Comparison of ENCODE assay signal across 21 mouse cellular contexts in genomic region chr13:25023129-25023528, GRCm38 (mm10). TPM values are rescaled to one million over a fixed set of nuclear protein-coding genes. Genes with fewer than 3 reads are reported as not detected.
DNase-seq lines count a peak whose midpoint lies in the region; ATAC-seq and TF ChIP-seq lines count a peak whose summit lies in the region.
"Had no signal": no experiment of that assay in that cellular context is flagged by ENCODE, and none has a peak within 500 bp of the region (broad histone marks: within the 10 kb centered on the region; RNA-seq: fewer than 3 reads in every experiment).

No protein-coding gene starts in this region.

- peaks cover 11% of the 10 kb centered on the region for H3K4me1 ChIP-seq in heart, embryonic 10.5 days
- peaks cover 3 to 18% of the 10 kb centered on the region in 2 experiments; a peak in 3 of 4 replicates for H3K4me1 ChIP-seq in MEL (ENCODE audit: control insufficient read depth in 1 of 2, insufficient read depth in 2 of 2, low read length in 2 of 2)
- H3K4me1 ChIP-seq in forebrain, embryonic 16.5 days (replicated peaks; ENCODE audit: control insufficient read depth, insufficient read depth, low read length) = peaks cover 17% of the 10 kb centered on the region
- H3K4me1 ChIP-seq in forebrain, embryonic 10.5 days = peaks cover 20% of the 10 kb centered on the region

- H3K9ac ChIP-seq in MEL (ENCODE audit: control insufficient read depth, low read depth, low read length, poor library complexity, severe bottlenecking) = peak overlapping the region; percentile 24; the same call in 1 of the 2 replicates
- H3K9ac ChIP-seq in forebrain, embryonic 16.5 days (replicated peaks; ENCODE audit: low read depth, low read length) = no peak overlapping the region

- TF ChIP-seq POLR2A in MEL (IDR thresholded peaks at IDR 0.05; ENCODE audit: control insufficient read depth in 1 of 2, insufficient read depth in 1 of 2, low read depth in 1 of 2, low read length in 2 of 2, poor library complexity in 1 of 2) = no peak

- TF ChIP-seq EP300 in MEL (IDR thresholded peaks at IDR 0.05; ENCODE audit: low read depth in 1 of 2, low read length in 2 of 2) = 0 out of 4 replicates have a peak, but pooled peaks of 1 of the 2 experiments have one; percentile 18

- H3K4me3 ChIP-seq in heart, embryonic 10.5 days = no peak overlapping the region
- H3K4me3 ChIP-seq in MEL (ENCODE audit: control insufficient read depth in 1 of 2, insufficient read depth in 1 of 2, low read depth in 2 of 2, low read length in 2 of 2) = peak overlapping the region in 1 of 2 experiments; percentile 16; a peak in 1 of 4 replicates
- H3K4me3 ChIP-seq in forebrain, embryonic 16.5 days (replicated peaks; ENCODE audit: low read length) = no peak overlapping the region
- no peak overlapping the region for H3K4me3 ChIP-seq in forebrain, embryonic 10.5 days

- peak; percentile 54 for DNase-seq in heart, embryonic 10.5 days (ENCODE audit: low spot score)
- DNase-seq in heart, adult 11 months = no peak
- DNase-seq in MEL (ENCODE audit: low read depth, low spot score) (peak; percentile 52), MEL-GATA-1-ER (ENCODE audit: extremely low read depth, low read depth) (peak; percentile 33)
- no peak for DNase-seq in forebrain, embryonic 10.5 days (ENCODE audit: extremely low spot score, low spot score)
- DNase-seq: adrenal gland, adult 8-10 months; adrenal gland, postnatal 25 days; B cell, adult 2 months; cerebellum, adult 11 months; cerebellum, adult 11-12 months; cerebellum, adult 18-20 months; cerebellum, adult 2 months; cerebellum, adult 8-10 months had no signal

- no peaks in the 10 kb centered on the region for H3K9me3 ChIP-seq in heart, embryonic 10.5 days
- H3K9me3 ChIP-seq in MEL (replicated peaks; ENCODE audit: insufficient read depth, low read length) = no peaks in the 10 kb centered on the region
- H3K9me3 ChIP-seq in forebrain, embryonic 16.5 days (ENCODE audit: control insufficient read depth, low read length) = no peaks in the 10 kb centered on the region
- H3K9me3 ChIP-seq in forebrain, embryonic 10.5 days = no peaks in the 10 kb centered on the region
- H3K9me3 ChIP-seq: G1E had no signal

- H3K36me3 ChIP-seq in heart, embryonic 10.5 days = 0 out of 2 replicates have a peak, but pooled peaks cover 2% of the 10 kb centered on the region
- peaks cover 0 to 19% of the 10 kb centered on the region in 2 experiments; a peak in 2 of 4 replicates for H3K36me3 ChIP-seq in MEL (ENCODE audit: control insufficient read depth in 1 of 2, insufficient read depth in 2 of 2, low read length in 2 of 2)
- no peaks in the 10 kb centered on the region for H3K36me3 ChIP-seq in forebrain, embryonic 16.5 days (ENCODE audit: control insufficient read depth, insufficient read depth)
- H3K36me3 ChIP-seq in forebrain, embryonic 10.5 days (replicated peaks) = peaks cover 2% of the 10 kb centered on the region; the same call in 1 of the 2 replicates

- WGBS in heart, embryonic 10.5 days = 71% methylated on average over 3 of the region's 3 CpGs
- WGBS in forebrain, embryonic 16.5 days = 85% methylated on average over 3 of the region's 3 CpGs
- WGBS in forebrain, embryonic 10.5 days = 69% methylated on average over 3 of the region's 3 CpGs

- no peaks in the 10 kb centered on the region for H3K27me3 ChIP-seq in heart, embryonic 10.5 days (ENCODE audit: insufficient read depth, poor library complexity, severe bottlenecking)
- no peaks in the 10 kb centered on the region for H3K27me3 ChIP-seq in MEL (ENCODE audit: control insufficient read depth in 1 of 2, insufficient read depth in 2 of 2, low read length in 2 of 2)
- no peaks in the 10 kb centered on the region for H3K27me3 ChIP-seq in forebrain, embryonic 16.5 days (replicated peaks; ENCODE audit: control insufficient read depth, insufficient read depth, low read length)
- H3K27me3 ChIP-seq in forebrain, embryonic 10.5 days (ENCODE audit: poor library complexity, severe bottlenecking) = peaks cover 4% of the 10 kb centered on the region; the same call in 1 of the 2 replicates
- H3K27me3 ChIP-seq: CH12.LX, Patski had no signal

- no peak for TF ChIP-seq RAD21 in MEL (IDR thresholded peaks at IDR 0.05; ENCODE audit: low read depth, low read length)

- no peak overlapping the region for H3K4me2 ChIP-seq in forebrain, embryonic 16.5 days (ENCODE audit: low read length)

- H3K27ac ChIP-seq in heart, embryonic 10.5 days = no peak overlapping the region
- peak overlapping the region; percentile 32 for H3K27ac ChIP-seq in MEL (ENCODE audit: control insufficient read depth, low read depth, low read length)
- no peak overlapping the region for H3K27ac ChIP-seq in forebrain, embryonic 16.5 days (ENCODE audit: low read length)
- no peak overlapping the region for H3K27ac ChIP-seq in forebrain, embryonic 10.5 days

- TF ChIP-seq CTCF in MEL (IDR thresholded peaks at IDR 0.05 in 2 of 3, conservative IDR thresholded peaks at IDR 0.05 in 1 of 3; ENCODE audit: control insufficient read depth in 1 of 3, insufficient read depth in 1 of 3, low read depth in 2 of 3, low read length in 3 of 3, poor library complexity in 1 of 3, severe bottlenecking in 1 of 3) = no peak

- no peak for ATAC-seq in forebrain, embryonic 16.5 days
- ATAC-seq: activated CD4-positive, CD25-positive, alpha-beta regulatory T cell, adult 4 months; CD4-positive, CD25-positive, alpha-beta regulatory T cell, adult 4 months; Patski had no signal

- peaks cover 20% of the 10 kb centered on the region for H3K79me2 ChIP-seq in MEL (ENCODE audit: control insufficient read depth, insufficient read depth, low read length, poor library complexity)

TF ChIP-seq in MEL, 35 proteins besides CTCF, POLR2A, EP300 and RAD21:
- TF ChIP-seq NELFE (IDR thresholded peaks at IDR 0.05; ENCODE audit: low read depth, low read length) (no peak), MAFK (IDR thresholded peaks at IDR 0.05; ENCODE audit: borderline replicate concordance, low read depth, low read length) (no peak), GATA1 (IDR thresholded peaks at IDR 0.05; ENCODE audit: low read depth, low read length) (peak; percentile 53; the same call in 1 of the 2 replicates), MYB (IDR thresholded peaks at IDR 0.05; ENCODE audit: low read depth, low read length) (no peak), MAZ (IDR thresholded peaks at IDR 0.05; ENCODE audit: low read depth, low read length) (peak; percentile 45; the same call in 1 of the 2 replicates)

RNA-seq across cellular contexts. Expression of gene Mrs2, which starts 3.0 kb away (rescaled TPM):
- 18.5 and 19.8 TPM in 2 replicates for polyA plus RNA-seq in heart, embryonic 10.5 days (2016; fragmentation: Nextera tagmentation; extraction: Ambion mirVana)
- total RNA-seq in MEL (2012; rRNA removed) = 16.6 and 19.1 TPM in 2 replicates
- 10 to 100 TPM in 1 of 2 experiments, not detected in 1; 45.4 TPM for polyA plus RNA-seq in MEL (2012; ENCODE audit: insufficient read depth in 1 of 2, insufficient read length in 2 of 2, low read depth in 1 of 2, low replicate concordance in 2 of 2, missing spikeins in 1 of 2)
- polyA plus RNA-seq in forebrain, embryonic 16.5 days (2015; fragmentation: Nextera tagmentation; extraction: Ambion mirVana) = 16.5 and 17.3 TPM in 2 replicates
- 18.9 and 21.0 TPM in 2 replicates for polyA plus RNA-seq in forebrain, embryonic 10.5 days (2016; fragmentation: Nextera tagmentation; extraction: Ambion mirVana)

RNA-seq across cellular contexts. Expression of gene Dcdc2a, which starts 32.7 kb away (rescaled TPM):
- 0.75 and 0.83 TPM in 2 replicates for polyA plus RNA-seq in heart, embryonic 10.5 days (2016; fragmentation: Nextera tagmentation; extraction: Ambion mirVana)
- total RNA-seq in MEL (2012; rRNA removed) = not detected in 2 replicates
- not detected for polyA plus RNA-seq in MEL (2012; ENCODE audit: insufficient read depth in 1 of 2, insufficient read length in 2 of 2, low read depth in 1 of 2, low replicate concordance in 2 of 2, missing spikeins in 1 of 2)
- 1.4 and 1.9 TPM in 2 replicates for polyA plus RNA-seq in forebrain, embryonic 16.5 days (2015; fragmentation: Nextera tagmentation; extraction: Ambion mirVana)
- polyA plus RNA-seq in forebrain, embryonic 10.5 days (2016; fragmentation: Nextera tagmentation; extraction: Ambion mirVana) = 1.5 and 2.1 TPM in 2 replicates
- total RNA-seq: CH12.LX had no signal
- polyA plus RNA-seq: activated CD4-positive, CD25-positive, alpha-beta regulatory T cell, adult 4 months; adrenal gland, adult 2 months; C2C12; CD4-positive, CD25-positive, alpha-beta regulatory T cell, adult 4 months; G1E had no signal

Comparison
In these comparisons a context has a peak if more than half of its experiments do, and no peak if none do; other contexts are left out.
1. DNase-seq: peak in heart, embryonic 10.5 days (single experiment), MEL (single experiment) and MEL-GATA-1-ER (single experiment); none in heart, adult 11 months (single experiment) and forebrain, embryonic 10.5 days (single experiment).